Mouse (Mus musculus): ENCODE results near the gene Chrna10.

Chrna10 gene

DNA sequence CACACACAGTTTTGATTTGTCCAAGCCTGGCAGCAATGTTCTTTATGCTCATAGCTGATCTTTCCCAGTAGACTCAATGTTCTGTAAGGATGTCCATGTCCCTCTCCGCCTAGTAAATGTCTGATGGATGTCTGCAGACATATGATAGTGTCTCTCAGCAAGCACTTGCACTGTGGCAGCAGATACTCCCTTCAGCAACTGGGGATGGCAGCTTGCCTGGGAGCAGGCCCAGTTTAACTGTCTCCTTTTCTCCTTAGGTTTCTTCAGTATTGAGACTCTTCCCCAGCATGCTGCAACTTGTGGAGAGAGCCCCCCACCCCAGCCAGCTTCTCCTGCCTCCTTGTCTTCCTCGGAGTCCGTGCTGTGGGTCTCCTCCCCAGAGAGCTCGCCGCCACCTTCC is 34.8 kb downstream of the Chrna10 start:
- no peak for DNase-seq (ENCODE audit: low spot score in 2 of 2)

DNA sequence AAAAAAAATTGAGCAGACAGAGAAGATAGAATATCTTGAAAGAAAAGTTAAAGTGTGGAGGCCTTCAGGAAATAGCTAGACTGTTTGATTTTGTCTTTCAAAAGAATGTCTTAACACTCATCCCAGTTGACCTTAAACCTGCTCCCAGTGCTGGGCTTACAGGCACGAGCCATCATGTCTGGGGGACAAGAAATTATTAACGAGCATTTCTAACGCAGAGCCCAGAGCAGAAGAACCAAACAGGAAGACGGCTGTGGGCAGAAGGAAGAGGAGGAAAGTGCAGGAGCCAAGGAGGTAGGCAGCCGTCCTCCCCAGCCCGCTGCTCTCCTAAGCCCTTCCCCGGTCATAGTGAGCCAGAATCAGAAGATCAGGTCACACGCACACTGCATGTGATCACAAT is 36.3 kb downstream of the Chrna10 start:
- DNase-seq (ENCODE audit: low spot score in 2 of 2) = no peak

DNA sequence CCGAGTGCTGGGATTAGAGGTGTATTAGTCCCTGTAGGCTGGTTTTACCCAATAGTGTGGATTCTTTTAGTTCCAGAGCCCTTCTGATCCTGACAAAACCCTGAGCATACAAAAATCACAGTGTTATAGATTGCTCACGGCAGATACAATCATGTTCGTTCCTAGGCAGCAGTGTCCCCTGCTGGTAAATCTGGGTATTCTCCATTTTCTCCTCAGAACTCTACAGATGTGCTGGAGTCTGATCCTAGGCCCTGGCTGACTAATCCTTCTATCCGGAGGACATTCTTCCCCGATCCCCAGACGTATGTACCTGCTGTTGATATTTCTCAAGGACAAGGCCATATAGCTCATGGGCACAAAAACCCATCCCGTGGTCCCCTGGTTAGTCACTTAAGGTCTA is 38.1 kb downstream of the Chrna10 start:
- DNase-seq (ENCODE audit: low spot score in 2 of 2) = peak in 1 of 2 experiments; percentile 53

DNA sequence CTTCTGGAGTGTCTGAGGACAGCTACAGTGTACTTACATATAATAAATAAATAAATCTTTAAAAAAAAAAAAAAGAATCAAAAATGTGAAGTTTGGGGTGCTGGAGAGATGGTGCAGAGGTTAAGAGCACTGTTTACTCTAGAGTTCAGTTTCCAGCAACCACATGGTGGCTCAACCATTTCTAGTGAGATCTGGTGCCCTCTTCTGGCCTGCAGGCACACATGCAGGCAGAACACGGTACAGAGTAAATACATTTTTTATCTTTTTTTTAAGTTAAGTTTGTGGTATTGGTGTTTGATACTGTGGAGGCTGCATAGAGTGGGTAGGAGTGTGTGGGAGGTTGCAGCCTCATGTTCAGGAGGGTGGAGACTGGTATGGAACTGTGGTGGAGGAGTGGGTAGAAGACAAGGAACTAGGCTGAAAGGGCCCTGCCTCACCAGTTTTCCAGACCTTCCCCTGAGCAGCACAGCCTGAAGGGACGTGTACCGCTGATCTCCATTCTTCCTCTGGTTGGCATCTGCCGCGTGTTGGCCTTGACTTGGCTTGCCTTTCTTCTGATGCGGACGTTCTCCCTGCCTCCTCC is 39.8 kb downstream of the Chrna10 start:
- no peak for DNase-seq (ENCODE audit: low spot score in 2 of 2)

DNA sequence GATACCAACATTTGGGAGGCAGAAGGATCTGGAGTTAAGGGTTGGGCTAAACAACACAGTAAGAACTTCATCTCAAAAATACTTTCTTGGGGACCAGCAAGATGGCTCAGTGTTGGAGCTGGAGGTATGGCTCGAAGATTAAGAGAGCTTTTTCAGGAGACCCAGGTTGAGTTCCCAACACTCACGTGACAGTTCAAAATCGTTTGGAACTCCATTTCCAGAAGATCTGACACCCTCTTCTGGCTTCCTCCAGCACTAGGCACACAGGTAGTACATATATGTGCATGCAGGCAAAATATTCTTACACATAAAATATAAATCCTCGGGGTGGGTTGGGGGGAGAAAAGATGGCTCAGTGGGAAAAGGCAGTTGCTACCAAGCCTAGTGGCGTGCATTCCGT is 50.3 kb downstream of the Chrna10 start:
- no peak for DNase-seq (ENCODE audit: low spot score in 2 of 2)

DNA sequence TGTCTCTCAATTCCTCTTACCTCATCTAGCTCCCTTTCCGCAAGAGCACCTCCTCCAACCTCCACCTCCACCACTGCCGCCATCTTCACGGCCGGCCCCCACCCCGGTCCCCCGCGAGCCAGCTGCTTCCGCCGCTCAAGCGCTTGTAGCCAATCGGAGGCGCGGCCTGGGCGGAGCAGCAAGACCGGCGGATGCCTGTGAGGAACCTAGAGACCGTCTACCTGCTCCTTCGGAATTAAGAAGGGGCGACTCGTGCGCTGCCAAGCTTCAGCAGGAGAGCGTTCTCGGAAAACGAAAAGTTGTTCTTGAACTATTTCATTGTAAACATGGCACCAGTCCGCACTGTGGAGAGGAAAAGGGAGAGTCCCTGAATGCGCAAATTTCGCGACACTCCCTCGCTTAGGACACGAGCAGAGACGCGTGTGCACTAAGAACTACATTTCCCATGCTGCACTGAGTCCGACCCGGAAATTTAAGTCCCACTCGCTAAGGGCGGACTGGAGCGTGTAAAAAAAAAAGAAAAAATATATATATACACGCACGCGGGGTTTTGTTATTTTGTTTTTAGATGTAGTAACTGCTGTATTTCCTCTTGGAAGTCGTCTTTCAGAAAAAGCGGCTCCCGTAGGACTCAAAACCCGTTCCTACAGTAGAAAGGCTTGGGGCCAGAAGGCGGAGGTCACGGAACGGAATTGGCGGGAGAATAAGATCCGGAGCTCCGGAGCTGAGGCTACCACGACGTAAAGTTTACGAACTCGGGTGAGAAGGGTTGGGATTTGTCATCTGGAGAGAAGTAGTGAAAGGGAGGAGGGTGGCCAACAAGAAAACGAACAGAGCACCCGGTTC is 51.4 kb downstream of the Chrna10 start, which contains the start of the genes Rnf121, Xndc1 and Xntrpc:
Rnf121 (minus strand) TSS at position 424 of the 846 bp plus-strand sequence.
Xndc1 (plus strand) TSS at position 466 of the 846 bp plus-strand sequence.
Xntrpc (plus strand) TSS at position 668 of the 846 bp plus-strand sequence.
- DNase-seq (ENCODE audit: low spot score in 2 of 2) = peak; percentile 83 to 93

DNA sequence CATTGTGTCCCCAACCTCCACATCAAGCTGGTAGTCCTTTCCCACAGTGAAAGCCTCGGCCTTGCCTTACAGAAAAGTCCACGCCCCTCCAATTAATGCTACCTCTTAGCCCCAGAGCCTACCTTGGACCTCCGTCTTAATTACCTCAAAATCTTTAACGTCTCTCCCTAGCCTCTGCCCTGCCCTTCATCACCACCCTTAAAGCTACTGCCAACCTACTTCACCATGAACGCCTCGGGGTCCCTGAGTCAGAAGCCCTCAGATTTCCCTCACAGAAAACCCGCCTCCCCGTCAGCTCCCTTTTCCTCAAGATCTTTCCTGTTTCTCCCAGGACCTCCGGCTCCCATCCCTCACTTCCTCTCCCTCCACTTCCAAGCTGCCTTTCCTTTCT is 52.0 kb downstream of the Chrna10 start:
- DNase-seq (ENCODE audit: low spot score in 2 of 2) = no peak

DNA sequence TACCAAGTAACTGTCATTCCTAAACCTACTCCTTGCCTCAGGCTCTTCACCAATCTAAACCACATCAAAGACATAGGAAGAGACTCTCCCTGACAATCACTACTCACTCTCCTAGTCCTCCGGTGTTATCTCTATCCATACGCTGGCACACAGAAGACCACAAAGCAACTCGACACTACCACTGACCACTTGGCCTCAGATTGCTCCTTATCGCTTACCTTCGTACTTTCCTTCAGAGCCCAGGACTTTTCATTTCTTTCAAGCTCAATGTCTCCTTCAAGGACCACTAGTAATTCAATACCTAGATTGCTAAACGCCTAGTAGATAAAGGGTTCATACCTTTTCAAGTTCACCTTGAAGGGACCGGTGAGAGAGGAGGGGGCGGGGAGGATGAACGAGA is 52.7 kb downstream of the Chrna10 start:
- DNase-seq (ENCODE audit: low spot score in 2 of 2) = no peak

DNA sequence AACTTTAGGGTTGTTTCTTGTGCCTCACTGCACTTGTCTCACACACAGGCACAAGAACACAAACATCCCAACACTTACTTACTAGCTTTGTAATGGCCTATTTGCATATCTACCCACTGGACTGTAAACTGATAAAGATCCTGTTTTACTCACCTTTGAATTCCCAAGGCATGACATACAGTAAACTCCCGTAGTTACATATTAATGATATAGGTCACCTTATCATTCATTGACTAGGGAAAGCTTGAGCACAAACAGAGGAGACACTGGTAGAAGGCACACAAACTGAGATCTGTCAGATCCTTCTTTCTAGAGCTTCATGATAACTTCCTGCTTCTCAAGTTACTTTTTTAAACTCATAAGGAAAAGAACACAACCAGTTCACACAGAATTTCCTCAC is 54.4 kb downstream of the Chrna10 start:
- DNase-seq (ENCODE audit: low spot score in 2 of 2) = no peak

DNA sequence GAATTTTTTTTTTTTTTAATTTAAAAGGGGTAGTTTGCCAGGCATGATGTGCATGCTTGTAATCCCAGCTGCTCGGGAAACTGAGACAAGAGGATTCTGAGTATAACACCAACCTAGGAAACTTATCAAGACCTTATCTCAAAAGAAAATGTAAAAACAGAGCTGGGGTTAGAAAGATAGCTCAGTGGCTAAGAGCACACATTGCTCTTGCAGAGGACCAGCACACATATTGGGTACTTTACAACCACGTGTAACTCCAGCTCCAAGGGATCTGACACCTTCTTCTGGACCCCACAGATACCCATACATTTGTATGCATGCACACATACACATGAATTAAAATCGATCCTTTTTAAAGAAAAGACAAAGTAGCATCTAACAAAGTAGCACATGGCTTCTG is 55.3 kb downstream of the Chrna10 start:
- no peak for DNase-seq (ENCODE audit: low spot score in 2 of 2)

Measured in left cerebral cortex, adult 9 months (tissue).